Comparison of ENCODE assay signal across 9 mouse cellular contexts in genomic region chr2:91077957-91078313, GRCm38 (mm10). TPM values are rescaled to one million over a fixed set of nuclear protein-coding genes. Genes with fewer than 3 reads are reported as not detected.
A peak's percentile ranks its signal among the peaks of the same experiment; 100 is the strongest.
DNase-seq lines count a peak whose midpoint lies in the region; ATAC-seq and TF ChIP-seq lines count a peak whose summit lies in the region.
"Had no signal": no experiment of that assay in that cellular context is flagged by ENCODE, and none has a peak within 500 bp of the region (broad histone marks: within the 10 kb centered on the region; RNA-seq: fewer than 3 reads in every experiment).

No protein-coding gene starts in this region.

- peak overlapping the region; percentile 60 for H3K4me3 ChIP-seq in heart, postnatal 0 days (ENCODE audit: low read depth, low read length)
- H3K4me3 ChIP-seq in heart, adult 2 months = no peak overlapping the region
- peak overlapping the region; percentile 63 for H3K4me3 ChIP-seq in embryonic facial prominence, embryonic 10.5 days
- H3K4me3 ChIP-seq in hindbrain, embryonic 16.5 days (ENCODE audit: low read length) = peak overlapping the region; percentile 54
- H3K4me3 ChIP-seq in midbrain, embryonic 14.5 days (replicated peaks; ENCODE audit: low read depth, low read length) = peak overlapping the region; percentile 44

- no peak for ATAC-seq in heart, postnatal 0 days (ENCODE audit: insufficient read depth, low read depth)
- peak; percentile 58 for ATAC-seq in hindbrain, embryonic 16.5 days
- ATAC-seq in midbrain, embryonic 14.5 days (ENCODE audit: low FRiP score, low TSS enrichment) = peak; percentile 15; the same call in 1 of the 2 replicates

- no peak for TF ChIP-seq EP300 in heart, postnatal 0 days (IDR thresholded peaks at IDR 0.05; ENCODE audit: low read depth)
- no peak for TF ChIP-seq EP300 in heart, adult 2 months (IDR thresholded peaks at IDR 0.05; ENCODE audit: insufficient read depth, low read depth, low read length)

- peak overlapping the region; percentile 69; the same call in 1 of the 2 replicates for H3K9ac ChIP-seq in heart, postnatal 0 days (replicated peaks; ENCODE audit: low read depth, low read length)
- no peak overlapping the region for H3K9ac ChIP-seq in heart, adult 2 months (ENCODE audit: low read depth, low read length)
- peak overlapping the region; percentile 79 for H3K9ac ChIP-seq in hindbrain, embryonic 16.5 days (ENCODE audit: low read depth, low read length)
- H3K9ac ChIP-seq in midbrain, embryonic 14.5 days (replicated peaks; ENCODE audit: low read length) = peak overlapping the region; percentile 71

- H3K27me3 ChIP-seq in heart, postnatal 0 days (ENCODE audit: control insufficient read depth, insufficient read depth, low read length) = no peaks in the 10 kb centered on the region
- H3K27me3 ChIP-seq in heart, adult 2 months (ENCODE audit: control insufficient read depth, insufficient read depth, low read length) = no peaks in the 10 kb centered on the region
- peaks cover 24% of the 10 kb centered on the region for H3K27me3 ChIP-seq in embryonic facial prominence, embryonic 10.5 days (replicated peaks; ENCODE audit: low read depth, poor library complexity, severe bottlenecking)
- no peaks in the 10 kb centered on the region for H3K27me3 ChIP-seq in hindbrain, embryonic 16.5 days (replicated peaks; ENCODE audit: control insufficient read depth, insufficient read depth, low read length)
- no peaks in the 10 kb centered on the region for H3K27me3 ChIP-seq in midbrain, embryonic 14.5 days (ENCODE audit: control insufficient read depth, insufficient read depth, low read length)

- 29% methylated on average over 12 of the region's 12 CpGs for WGBS in heart, postnatal 0 days
- 45% methylated on average over 12 of the region's 12 CpGs for WGBS in heart, adult 2 months
- 18% methylated on average over 12 of the region's 12 CpGs for WGBS in embryonic facial prominence, embryonic 10.5 days
- whole genome bisulfite sequencing in hindbrain, embryonic 16.5 days = 14% methylated on average over 12 of the region's 12 CpGs
- WGBS in midbrain, embryonic 14.5 days = 17% methylated on average over 12 of the region's 12 CpGs

- no peak for DNase-seq in heart, postnatal 0 days (ENCODE audit: low spot score)
- no peak for DNase-seq in heart, adult 2 months
- DNase-seq in embryonic facial prominence, embryonic 10.5 days (ENCODE audit: low spot score) = no peak
- DNase-seq in midbrain, embryonic 14.5 days = no peak
- no peak for DNase-seq in natural killer cell, adult 2 months (ENCODE audit: low spot score in 2 of 2)
- DNase-seq in gastrocnemius, postnatal 14 days = no peak
- no peak for DNase-seq in right cerebral cortex, postnatal 4 days
- DNase-seq: gastrocnemius, postnatal 25 days had no signal

- no peak overlapping the region for H3K27ac ChIP-seq in heart, postnatal 0 days (ENCODE audit: low read depth)
- no peak overlapping the region for H3K27ac ChIP-seq in heart, adult 2 months
- H3K27ac ChIP-seq in embryonic facial prominence, embryonic 10.5 days (replicated peaks) = no peak overlapping the region
- no peak overlapping the region for H3K27ac ChIP-seq in hindbrain, embryonic 16.5 days (ENCODE audit: low read depth, low read length)
- 0 out of 2 replicates have a peak overlapping the region, but pooled peaks have one; percentile 33 for H3K27ac ChIP-seq in midbrain, embryonic 14.5 days (replicated peaks; ENCODE audit: low read depth, low read length)

- peak overlapping the region; percentile 97 for H3K4me2 ChIP-seq in heart, postnatal 0 days (ENCODE audit: low read depth, low read length)
- H3K4me2 ChIP-seq in hindbrain, embryonic 16.5 days (ENCODE audit: low read length) = peak overlapping the region; percentile 97
- H3K4me2 ChIP-seq in midbrain, embryonic 14.5 days (ENCODE audit: low read length) = peak overlapping the region; percentile 88

- no peak for TF ChIP-seq POLR2A in heart, adult 2 months (IDR thresholded peaks at IDR 0.05; ENCODE audit: insufficient read depth, low read depth, low read length)

- TF ChIP-seq CTCF in heart, postnatal 0 days (IDR thresholded peaks at IDR 0.05; ENCODE audit: low read depth) = no peak
- no peak for TF ChIP-seq CTCF in heart, adult 2 months (IDR thresholded peaks at IDR 0.05)

- H3K9me3 ChIP-seq in heart, postnatal 0 days (replicated peaks; ENCODE audit: control insufficient read depth, low read length) = no peaks in the 10 kb centered on the region
- no peaks in the 10 kb centered on the region for H3K9me3 ChIP-seq in embryonic facial prominence, embryonic 10.5 days
- H3K9me3 ChIP-seq in hindbrain, embryonic 16.5 days (ENCODE audit: control insufficient read depth, low read length) = no peaks in the 10 kb centered on the region
- no peaks in the 10 kb centered on the region for H3K9me3 ChIP-seq in midbrain, embryonic 14.5 days (ENCODE audit: control insufficient read depth, low read length)

- H3K4me1 ChIP-seq in heart, postnatal 0 days (ENCODE audit: control insufficient read depth, insufficient read depth) = no peaks in the 10 kb centered on the region
- H3K4me1 ChIP-seq in heart, adult 2 months (ENCODE audit: control insufficient read depth, insufficient read depth, low read length) = peaks cover 2% of the 10 kb centered on the region
- peaks cover 20% of the 10 kb centered on the region for H3K4me1 ChIP-seq in embryonic facial prominence, embryonic 10.5 days
- H3K4me1 ChIP-seq in hindbrain, embryonic 16.5 days (ENCODE audit: control insufficient read depth, insufficient read depth, low read depth, low read length) = peaks cover 4% of the 10 kb centered on the region
- no peaks in the 10 kb centered on the region for H3K4me1 ChIP-seq in midbrain, embryonic 14.5 days (ENCODE audit: control insufficient read depth, insufficient read depth, low read length)

- no peaks in the 10 kb centered on the region for H3K36me3 ChIP-seq in heart, postnatal 0 days (replicated peaks; ENCODE audit: control insufficient read depth, insufficient read depth, low read length)
- H3K36me3 ChIP-seq in heart, adult 2 months (ENCODE audit: control insufficient read depth, insufficient read depth, low read length) = no peaks in the 10 kb centered on the region
- no peaks in the 10 kb centered on the region for H3K36me3 ChIP-seq in embryonic facial prominence, embryonic 10.5 days (replicated peaks)
- H3K36me3 ChIP-seq in hindbrain, embryonic 16.5 days (ENCODE audit: control insufficient read depth, insufficient read depth, low read length) = no peaks in the 10 kb centered on the region
- no peaks in the 10 kb centered on the region for H3K36me3 ChIP-seq in midbrain, embryonic 14.5 days (ENCODE audit: control insufficient read depth, insufficient read depth, low read length)

- intact Hi-C loops in heart, adult 2 months (cut with DNase I) = no loop called here
- intact Hi-C loops in gastrocnemius, postnatal 14 days (cut with DNase I; ENCODE audit: low total_unique reads) = no loop called here

- no peaks in the 10 kb centered on the region for H3K79me2 ChIP-seq in heart, adult 2 months (replicated peaks; ENCODE audit: control insufficient read depth, insufficient read depth, low read length)

RNA-seq across cellular contexts. Expression of gene Spi1, which starts 4.3 kb away (rescaled TPM):
- 2.5 and 21.3 TPM in 2 replicates for total RNA-seq in heart, postnatal 0 days (2014; rRNA removed; ENCODE audit: low replicate concordance)
- 3.1 and 3.2 TPM in 2 replicates for polyA plus RNA-seq in heart, postnatal 0 days (2015; fragmentation: Nextera tagmentation; extraction: Ambion mirVana)
- total RNA-seq in heart, adult 2 months (2021) = 1 to 10 TPM; 3.7 to 6.2 TPM
- 10.2 and 17.2 TPM in 2 replicates for polyA plus RNA-seq in heart, adult 2 months (2012; rRNA removed)
- polyA plus RNA-seq in embryonic facial prominence, embryonic 10.5 days (2016; fragmentation: Nextera tagmentation; extraction: Ambion mirVana) = 2.3 and 2.8 TPM in 2 replicates
- polyA plus RNA-seq in hindbrain, embryonic 16.5 days (2015; fragmentation: Nextera tagmentation; extraction: Ambion mirVana) = 3.4 and 4.2 TPM in 2 replicates
- 1.2 and 2.4 TPM in 2 replicates for polyA plus RNA-seq in midbrain, embryonic 14.5 days (2014; fragmentation: Nextera tagmentation; extraction: Ambion mirVana)
- 1 to 10 TPM; 1.5 to 2.1 TPM for total RNA-seq in gastrocnemius, postnatal 14 days (2021)

RNA-seq across cellular contexts. Expression of gene Slc39a13, which starts 7.7 kb away (rescaled TPM):
- 67.0 and 105 TPM in 2 replicates for total RNA-seq in heart, postnatal 0 days (2014; rRNA removed; ENCODE audit: low replicate concordance)
- polyA plus RNA-seq in heart, postnatal 0 days (2015; fragmentation: Nextera tagmentation; extraction: Ambion mirVana) = 37.9 and 40.8 TPM in 2 replicates
- total RNA-seq in heart, adult 2 months (2021) = 10 to 100 TPM; 21.1 to 22.3 TPM
- 57.3 and 58.6 TPM in 2 replicates for polyA plus RNA-seq in heart, adult 2 months (2012; rRNA removed)
- 20.3 and 24.2 TPM in 2 replicates for polyA plus RNA-seq in embryonic facial prominence, embryonic 10.5 days (2016; fragmentation: Nextera tagmentation; extraction: Ambion mirVana)
- polyA plus RNA-seq in hindbrain, embryonic 16.5 days (2015; fragmentation: Nextera tagmentation; extraction: Ambion mirVana) = 30.1 and 35.8 TPM in 2 replicates
- 21.9 and 26.7 TPM in 2 replicates for polyA plus RNA-seq in midbrain, embryonic 14.5 days (2014; fragmentation: Nextera tagmentation; extraction: Ambion mirVana)
- 10 to 100 TPM; 21.7 to 25.9 TPM for total RNA-seq in gastrocnemius, postnatal 14 days (2021)

RNA-seq across cellular contexts. Expression of gene Psmc3, which starts 24.1 kb away (rescaled TPM):
- 172 and 264 TPM in 2 replicates for total RNA-seq in heart, postnatal 0 days (2014; rRNA removed; ENCODE audit: low replicate concordance)
- 296 and 300 TPM in 2 replicates for polyA plus RNA-seq in heart, postnatal 0 days (2015; fragmentation: Nextera tagmentation; extraction: Ambion mirVana)
- total RNA-seq in heart, adult 2 months (2021) = 100 to 1,000 TPM; 216 to 252 TPM
- polyA plus RNA-seq in heart, adult 2 months (2012; rRNA removed) = 112 and 141 TPM in 2 replicates
- polyA plus RNA-seq in embryonic facial prominence, embryonic 10.5 days (2016; fragmentation: Nextera tagmentation; extraction: Ambion mirVana) = 371 and 378 TPM in 2 replicates
- polyA plus RNA-seq in hindbrain, embryonic 16.5 days (2015; fragmentation: Nextera tagmentation; extraction: Ambion mirVana) = 229 and 270 TPM in 2 replicates
- 232 and 271 TPM in 2 replicates for polyA plus RNA-seq in midbrain, embryonic 14.5 days (2014; fragmentation: Nextera tagmentation; extraction: Ambion mirVana)
- total RNA-seq in gastrocnemius, postnatal 14 days (2021) = 100 to 1,000 TPM; 279 to 288 TPM

RNA-seq across cellular contexts. Expression of gene Mybpc3, which starts 40.0 kb away (rescaled TPM):
- 2,256 and 2,313 TPM in 2 replicates for total RNA-seq in heart, postnatal 0 days (2014; rRNA removed; ENCODE audit: low replicate concordance)
- 1,065 and 1,207 TPM in 2 replicates for polyA plus RNA-seq in heart, postnatal 0 days (2015; fragmentation: Nextera tagmentation; extraction: Ambion mirVana)
- total RNA-seq in heart, adult 2 months (2021) = 1,000 to 10,000 TPM; 1,229 to 1,417 TPM
- 1,378 and 1,771 TPM in 2 replicates for polyA plus RNA-seq in heart, adult 2 months (2012; rRNA removed)
- polyA plus RNA-seq in embryonic facial prominence, embryonic 10.5 days (2016; fragmentation: Nextera tagmentation; extraction: Ambion mirVana) = 0.07 and 0.82 TPM in 2 replicates
- 0.04 and 0.05 TPM in 2 replicates for polyA plus RNA-seq in hindbrain, embryonic 16.5 days (2015; fragmentation: Nextera tagmentation; extraction: Ambion mirVana)
- not detected in 2 replicates for polyA plus RNA-seq in midbrain, embryonic 14.5 days (2014; fragmentation: Nextera tagmentation; extraction: Ambion mirVana)
- under 1 TPM in 1 of 2 experiments, not detected in 1; 0.09 TPM for total RNA-seq in gastrocnemius, postnatal 14 days (2021)
- total RNA-seq: gastrocnemius, postnatal 25 days had no signal

RNA-seq across cellular contexts. Expression of gene Rapsn, which starts 42.5 kb away (rescaled TPM):
- 50.0 and 62.0 TPM in 2 replicates for total RNA-seq in heart, postnatal 0 days (2014; rRNA removed; ENCODE audit: low replicate concordance)
- polyA plus RNA-seq in heart, postnatal 0 days (2015; fragmentation: Nextera tagmentation; extraction: Ambion mirVana) = 29.4 and 32.6 TPM in 2 replicates
- 10 to 100 TPM; 15.9 to 16.8 TPM for total RNA-seq in heart, adult 2 months (2021)
- 19.3 and 22.0 TPM in 2 replicates for polyA plus RNA-seq in heart, adult 2 months (2012; rRNA removed)
- 1.2 and 1.9 TPM in 2 replicates for polyA plus RNA-seq in embryonic facial prominence, embryonic 10.5 days (2016; fragmentation: Nextera tagmentation; extraction: Ambion mirVana)
- polyA plus RNA-seq in hindbrain, embryonic 16.5 days (2015; fragmentation: Nextera tagmentation; extraction: Ambion mirVana) = 1.1 and 2.1 TPM in 2 replicates
- polyA plus RNA-seq in midbrain, embryonic 14.5 days (2014; fragmentation: Nextera tagmentation; extraction: Ambion mirVana) = 0.57 TPM in 2 replicates
- 10 to 100 TPM; 22.4 to 23.0 TPM for total RNA-seq in gastrocnemius, postnatal 14 days (2021)
